Mouse (Mus musculus): Measurements from ENCODE around the gene Msantd2. TPM values are rescaled to one million over a fixed set of nuclear protein-coding genes. Genes with fewer than 3 reads are reported as not detected.

Msantd2 gene
- polyA plus RNA-seq, 1 experiment: 22.9 TPM

GRCm38 (mm10) chr9:37519995-37520394 lies 30.9 kb downstream of the Msantd2 start:
- Histone ChIP-seq H3K4me3 (replicated peaks; ENCODE audit: extremely low read depth, low read depth, low read length) (no peak overlapping the region), H3K4me1 (ENCODE audit: control insufficient read depth, insufficient read depth, low read length) (0 out of 2 replicates have a peak, but pooled peaks cover 3% of the 10 kb centered on the region)
- 69% methylated on average over 2 of the region's 2 CpGs for WGBS
- TF ChIP-seq CTCF (IDR thresholded peaks at IDR 0.05; ENCODE audit: insufficient read depth, low read length): no peak
- no peak for TF ChIP-seq POLR2A (IDR thresholded peaks at IDR 0.05; ENCODE audit: borderline replicate concordance, extremely low read depth, low read depth, low read length)
- DNase-seq: no peak

DNA sequence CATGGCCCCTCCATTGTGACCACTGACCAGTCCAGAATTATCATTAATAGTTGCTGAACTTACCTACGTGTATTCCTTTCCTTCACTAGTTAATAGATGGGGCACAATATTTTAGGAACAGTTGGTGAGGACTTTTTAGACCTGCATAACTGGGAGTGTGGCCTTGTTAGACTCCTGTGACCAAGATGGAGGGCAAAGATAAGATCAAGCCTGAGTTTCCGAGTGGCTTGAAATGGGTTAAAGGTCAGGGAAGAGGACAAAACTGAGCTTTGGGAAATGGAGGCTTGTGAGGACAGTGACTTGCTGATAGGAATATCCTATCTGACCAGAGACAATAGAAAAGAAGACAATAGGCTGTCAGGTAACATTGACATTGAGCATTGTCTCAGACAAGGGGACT lies 36.3 kb downstream of the Msantd2 start:
- TF ChIP-seq CTCF (IDR thresholded peaks at IDR 0.05; ENCODE audit: insufficient read depth, low read length) (no peak), POLR2A (IDR thresholded peaks at IDR 0.05; ENCODE audit: borderline replicate concordance, extremely low read depth, low read depth, low read length) (no peak)
- 69% methylated on average over 2 of the region's 2 CpGs for WGBS
- DNase-seq: no peak
- Histone ChIP-seq H3K4me3 (replicated peaks; ENCODE audit: extremely low read depth, low read depth, low read length) (no peak overlapping the region), H3K4me1 (ENCODE audit: control insufficient read depth, insufficient read depth, low read length) (peaks cover 2% of the 10 kb centered on the region; the same call in 1 of the 2 replicates)

DNA sequence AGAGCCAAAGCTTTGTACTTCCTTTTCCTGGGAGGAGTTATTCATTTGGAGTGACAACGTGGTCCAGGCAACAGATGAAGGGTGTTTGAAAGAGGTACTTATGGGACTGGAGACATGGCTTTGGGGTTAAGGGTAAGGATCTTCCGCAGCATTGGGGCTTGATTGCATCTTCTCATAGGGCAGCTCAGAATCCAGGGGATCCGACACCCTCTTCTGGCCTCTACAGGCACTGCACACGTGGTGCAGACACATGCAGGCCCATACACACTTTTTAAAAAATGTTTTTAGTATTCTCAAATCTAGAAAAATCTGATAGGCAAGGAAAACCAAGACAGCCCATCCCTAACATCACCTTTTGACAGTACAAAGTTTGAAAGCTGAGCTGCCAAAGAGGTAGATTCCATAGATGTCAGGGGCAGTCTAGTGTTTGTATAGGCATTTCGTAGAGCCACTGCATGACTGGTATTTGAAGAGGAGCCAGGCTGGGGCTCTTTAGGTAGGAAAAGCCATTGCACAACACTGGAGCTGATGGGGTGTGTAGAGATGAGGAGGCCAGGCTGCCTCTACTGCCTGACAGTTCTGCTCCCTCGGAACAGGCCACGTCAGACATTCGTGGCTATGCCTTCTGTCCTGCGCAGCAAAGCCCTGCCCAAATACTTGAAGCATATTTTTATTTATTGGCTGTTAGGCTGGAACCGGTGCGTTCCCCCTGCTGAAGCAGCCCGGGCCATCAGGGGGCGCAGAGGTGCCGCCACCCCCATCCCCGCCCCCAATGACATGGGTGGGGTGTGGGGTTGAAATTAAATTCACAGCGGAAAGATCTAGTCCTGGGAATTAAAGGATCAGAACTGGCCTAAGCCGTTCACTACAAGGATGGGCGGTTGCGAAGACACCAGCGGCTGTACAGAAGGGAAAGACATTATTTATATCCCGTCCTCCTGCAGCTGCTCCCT lies 37.6 kb downstream of the Msantd2 start:
- Histone ChIP-seq H3K4me1 (ENCODE audit: control insufficient read depth, insufficient read depth, low read length) (peaks cover 7% of the 10 kb centered on the region; the same call in 1 of the 2 replicates), H3K4me3 (replicated peaks; ENCODE audit: extremely low read depth, low read depth, low read length) (peak overlapping the region; percentile 86)
- TF ChIP-seq POLR2A (IDR thresholded peaks at IDR 0.05; ENCODE audit: borderline replicate concordance, extremely low read depth, low read depth, low read length) (peak; percentile 18; the same call in 1 of the 2 replicates), CTCF (IDR thresholded peaks at IDR 0.05; ENCODE audit: insufficient read depth, low read length) (0 out of 2 replicates have a peak, but pooled peaks have one; percentile 22)
- 21% methylated on average over 21 of the region's 21 CpGs for WGBS
- peak; percentile 61 for DNase-seq

- DNase-seq: peak; percentile 89
Observed at GRCm38 (mm10) chr9:37527396-37528224, 38.5 kb downstream of the Msantd2 start, which contains the start of gene Esam. Gene Esam (plus strand): TSS chr9:37528078.

GRCm38 (mm10) chr9:37528225-37528970 lies 39.3 kb downstream of the Msantd2 start:
- DNase-seq: peak; percentile 32

More at GRCm38 (mm10) chr9:37527396-37528224, 38.5 kb downstream of the Msantd2 start, which contains the start of gene Esam:
- TF ChIP-seq POLR2A (IDR thresholded peaks at IDR 0.05; ENCODE audit: borderline replicate concordance, extremely low read depth, low read depth, low read length): peak; percentile 93; the same call in 1 of the 2 replicates
- TF ChIP-seq CTCF (IDR thresholded peaks at IDR 0.05; ENCODE audit: insufficient read depth, low read length): no peak
- peaks cover 10% of the 10 kb centered on the region for H3K4me1 ChIP-seq (ENCODE audit: control insufficient read depth, insufficient read depth, low read length)
- 8% methylated on average over 41 of the region's 41 CpGs for WGBS
- H3K4me3 ChIP-seq (replicated peaks; ENCODE audit: extremely low read depth, low read depth, low read length): peak within 1 kb of the TSS; percentile 86

GRCm38 (mm10) chr9:37530031-37530887 lies 41.1 kb downstream of the Msantd2 start:
- DNase-seq: peak; percentile 74
- H3K4me3 ChIP-seq (replicated peaks; ENCODE audit: extremely low read depth, low read depth, low read length): peak overlapping the region; percentile 86
- TF ChIP-seq CTCF (IDR thresholded peaks at IDR 0.05; ENCODE audit: insufficient read depth, low read length): peak; percentile 53
- peak; percentile 72 for TF ChIP-seq POLR2A (IDR thresholded peaks at IDR 0.05; ENCODE audit: borderline replicate concordance, extremely low read depth, low read depth, low read length)
- WGBS: 4% methylated on average over 32 of the region's 32 CpGs
- H3K4me1 ChIP-seq (ENCODE audit: control insufficient read depth, insufficient read depth, low read length): peaks cover 11% of the 10 kb centered on the region

More at GRCm38 (mm10) chr9:37528225-37528970, 39.3 kb downstream of the Msantd2 start:
- 26% methylated on average over 9 of the region's 9 CpGs for WGBS
- peak overlapping the region; percentile 86 for H3K4me3 ChIP-seq (replicated peaks; ENCODE audit: extremely low read depth, low read depth, low read length)
- no peak for TF ChIP-seq CTCF (IDR thresholded peaks at IDR 0.05; ENCODE audit: insufficient read depth, low read length)
- TF ChIP-seq POLR2A (IDR thresholded peaks at IDR 0.05; ENCODE audit: borderline replicate concordance, extremely low read depth, low read depth, low read length): peak; percentile 40; the same call in 1 of the 2 replicates
- peaks cover 10% of the 10 kb centered on the region for H3K4me1 ChIP-seq (ENCODE audit: control insufficient read depth, insufficient read depth, low read length)

DNA sequence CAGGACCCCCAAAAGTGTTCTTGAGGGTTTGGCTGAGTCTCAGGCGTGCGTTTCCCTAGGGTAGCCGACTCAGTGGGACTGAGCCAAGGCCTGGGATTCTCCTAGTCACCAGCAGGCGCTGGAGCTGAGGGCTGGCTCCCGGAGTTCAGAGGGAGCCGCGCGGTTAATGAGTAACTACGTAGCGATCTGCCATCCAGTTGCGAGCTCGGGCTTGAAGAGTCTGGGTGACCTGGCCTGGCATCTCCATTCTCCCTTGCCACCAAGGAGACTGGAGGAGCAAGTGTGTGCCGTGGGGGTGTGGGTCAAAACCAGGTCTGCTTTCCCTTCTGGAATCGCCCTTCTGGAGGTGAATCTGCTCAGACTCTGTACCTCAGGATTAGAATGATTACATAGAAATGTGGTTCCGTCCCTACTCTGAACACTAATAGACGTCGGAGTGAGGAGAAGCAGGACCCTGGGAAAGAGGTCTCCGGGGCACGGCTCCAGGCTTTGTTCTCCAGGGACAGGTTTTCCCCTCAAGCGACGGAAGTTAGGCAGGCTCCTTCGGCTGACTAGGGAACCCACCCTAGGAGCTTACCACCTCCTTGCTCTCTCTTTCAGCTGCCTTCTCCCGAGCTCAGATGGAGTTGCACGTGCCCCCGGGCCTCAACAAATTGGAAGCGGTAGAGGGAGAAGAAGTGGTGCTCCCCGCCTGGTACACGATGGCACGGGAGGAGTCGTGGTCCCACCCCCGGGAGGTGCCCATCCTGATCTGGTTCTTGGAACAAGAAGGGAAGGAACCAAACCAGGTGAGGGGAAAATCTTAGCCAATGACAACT lies 42.0 kb downstream of the Msantd2 start:
- WGBS: 4% methylated on average over 31 of the region's 31 CpGs
- TF ChIP-seq POLR2A (IDR thresholded peaks at IDR 0.05; ENCODE audit: borderline replicate concordance, extremely low read depth, low read depth, low read length) (peak; percentile 39; the same call in 1 of the 2 replicates), CTCF (IDR thresholded peaks at IDR 0.05; ENCODE audit: insufficient read depth, low read length) (peak; percentile 15; the same call in 1 of the 2 replicates)
- peak overlapping the region; percentile 86 for H3K4me3 ChIP-seq (replicated peaks; ENCODE audit: extremely low read depth, low read depth, low read length)

More for the DNA sequence above, 42.0 kb downstream of the Msantd2 start:
- peaks cover 10% of the 10 kb centered on the region for H3K4me1 ChIP-seq (ENCODE audit: control insufficient read depth, insufficient read depth, low read length)
- no peak for DNase-seq
